23 mouse cellular contexts compared by ENCODE assay signal in genomic region chr14:118569586-118569985, GRCm38 (mm10).
"Had no signal": no experiment of that assay in that cellular context is flagged by ENCODE, and none has a peak within 500 bp of the region (broad histone marks: within the 10 kb centered on the region; RNA-seq: fewer than 3 reads in every experiment).

No protein-coding gene starts in this region.

- DNase-seq: gastrocnemius, adult 2 months; gastrocnemius, postnatal 10 days; gastrocnemius, postnatal 25 days; heart, adult 2 months; heart, postnatal 4 days; kidney, adult 11 months; kidney, adult 8-10 months; kidney, postnatal 14 days; kidney, postnatal 36 days; layer of hippocampus, adult 9-11 months; layer of hippocampus, postnatal 36 days; left cerebral cortex, postnatal 4 days had no signal

- ATAC-seq: hindbrain, postnatal 0 days; intestine, embryonic 16.5 days; liver, embryonic 12.5 days had no signal

- H3K4me2 ChIP-seq: heart, embryonic 11.5 days; heart, embryonic 13.5 days; heart, embryonic 15.5 days; hindbrain, embryonic 12.5 days; hindbrain, embryonic 15.5 days; limb, embryonic 13.5 days; limb, embryonic 15.5 days; liver, embryonic 12.5 days had no signal

- H3K27ac ChIP-seq: gastrocnemius, adult 2 months; heart, adult 2 months; heart, embryonic 13.5 days; heart, embryonic 15.5 days; hindbrain, embryonic 10.5 days; hindbrain, embryonic 12.5 days; hindbrain, embryonic 15.5 days; hindbrain, postnatal 0 days; limb, embryonic 13.5 days; limb, embryonic 15.5 days had no signal

- H3K4me3 ChIP-seq: gastrocnemius, adult 2 months; heart, adult 2 months; heart, embryonic 13.5 days; heart, embryonic 15.5 days; hindbrain, embryonic 10.5 days; hindbrain, embryonic 12.5 days; hindbrain, embryonic 15.5 days; limb, embryonic 13.5 days; limb, embryonic 15.5 days; liver, embryonic 12.5 days had no signal

- H3K9me3 ChIP-seq: heart, embryonic 13.5 days; heart, embryonic 15.5 days; hindbrain, embryonic 10.5 days; hindbrain, embryonic 12.5 days; hindbrain, embryonic 15.5 days; limb, embryonic 13.5 days; limb, embryonic 15.5 days; liver, embryonic 12.5 days had no signal

- H3K9ac ChIP-seq: heart, embryonic 13.5 days; heart, embryonic 15.5 days; hindbrain, embryonic 12.5 days; hindbrain, embryonic 15.5 days; limb, embryonic 13.5 days; limb, embryonic 15.5 days; liver, embryonic 12.5 days had no signal

- H3K27me3 ChIP-seq: heart, embryonic 13.5 days; heart, embryonic 15.5 days; hindbrain, embryonic 12.5 days; hindbrain, embryonic 15.5 days; limb, embryonic 15.5 days; liver, embryonic 12.5 days had no signal

- H3K36me3 ChIP-seq: heart, embryonic 13.5 days; heart, embryonic 15.5 days; hindbrain, embryonic 10.5 days; hindbrain, embryonic 12.5 days; hindbrain, embryonic 15.5 days; limb, embryonic 13.5 days; limb, embryonic 15.5 days; liver, embryonic 12.5 days had no signal

- H3K4me1 ChIP-seq: heart, embryonic 13.5 days; heart, embryonic 15.5 days had no signal
